Mouse (Mus musculus): Measurements from ENCODE around the gene Phf21a.

GRCm38 (mm10) chr2:92058936-92059335 is 34.0 kb upstream of the Phf21a start:
- no peak for TF ChIP-seq CTCF (IDR thresholded peaks at IDR 0.05; ENCODE audit: low read depth, low read length)
- no peak for TF ChIP-seq GATA1 (IDR thresholded peaks at IDR 0.05; ENCODE audit: borderline replicate concordance, low read length)
- no peak for TF ChIP-seq POLR2AphosphoS5 (IDR thresholded peaks at IDR 0.05; ENCODE audit: insufficient replicate concordance, low read depth, low read length)

Data from G1E (cell line).